Mouse (Mus musculus) retina, postnatal 7 days (tissue): ENCODE measurements around the gene Fam107b.
A peak's percentile ranks its signal among the peaks of the same experiment; 100 is the strongest.
"Not testable (repeated sequence)": the region's sequence is repeated elsewhere in the genome, so short reads cannot be mapped to it uniquely, and the experiment has no call there.

Experiments
- DNase-seq: peaks from one replicate; pipeline ENCODE4 v3.0.0-alpha.2; 2012; ENCODE audit warnings: low read depth, low spot score

Gene Fam107b

DNA sequence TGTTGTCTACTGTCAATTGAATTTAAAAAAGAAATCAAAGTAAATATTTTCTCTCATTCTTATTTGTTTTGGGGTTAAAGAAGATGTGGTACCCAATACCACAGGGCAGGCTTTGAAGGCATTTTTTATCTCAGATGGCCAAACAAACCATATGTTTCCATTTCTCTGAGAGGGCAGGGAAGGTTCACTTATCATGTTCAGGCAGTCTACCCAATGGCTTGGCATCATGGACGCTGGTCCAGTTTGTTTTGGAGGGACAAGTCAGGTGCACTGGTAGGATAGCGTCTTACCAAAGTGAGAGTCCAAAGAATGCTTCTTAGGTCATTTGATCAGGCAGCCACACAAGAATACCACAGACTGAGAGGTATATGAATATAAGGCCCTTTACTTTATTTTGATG is 139.6 kb downstream of the Fam107b start:
- DNase-seq = no peak

DNA sequence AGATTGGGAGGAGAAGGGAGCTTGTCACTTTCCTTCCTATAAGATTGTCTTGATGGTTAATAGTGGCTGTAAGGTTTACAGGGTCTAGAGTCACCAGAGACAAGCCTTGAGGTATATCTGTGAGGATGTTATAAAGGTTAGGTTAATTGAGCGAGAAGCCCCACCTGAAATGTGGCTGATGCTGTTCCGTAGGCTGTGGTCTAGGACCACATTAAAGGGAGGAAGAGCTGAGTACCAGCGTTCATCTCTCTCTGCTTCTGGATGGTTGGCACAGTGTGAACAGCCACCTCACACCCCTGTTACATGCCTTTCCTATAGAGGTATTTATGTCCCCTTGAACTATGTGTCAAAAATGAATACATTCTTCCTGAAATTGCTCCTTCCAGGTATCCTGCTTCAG is 140.2 kb downstream of the Fam107b start:
- no peak for DNase-seq

DNA sequence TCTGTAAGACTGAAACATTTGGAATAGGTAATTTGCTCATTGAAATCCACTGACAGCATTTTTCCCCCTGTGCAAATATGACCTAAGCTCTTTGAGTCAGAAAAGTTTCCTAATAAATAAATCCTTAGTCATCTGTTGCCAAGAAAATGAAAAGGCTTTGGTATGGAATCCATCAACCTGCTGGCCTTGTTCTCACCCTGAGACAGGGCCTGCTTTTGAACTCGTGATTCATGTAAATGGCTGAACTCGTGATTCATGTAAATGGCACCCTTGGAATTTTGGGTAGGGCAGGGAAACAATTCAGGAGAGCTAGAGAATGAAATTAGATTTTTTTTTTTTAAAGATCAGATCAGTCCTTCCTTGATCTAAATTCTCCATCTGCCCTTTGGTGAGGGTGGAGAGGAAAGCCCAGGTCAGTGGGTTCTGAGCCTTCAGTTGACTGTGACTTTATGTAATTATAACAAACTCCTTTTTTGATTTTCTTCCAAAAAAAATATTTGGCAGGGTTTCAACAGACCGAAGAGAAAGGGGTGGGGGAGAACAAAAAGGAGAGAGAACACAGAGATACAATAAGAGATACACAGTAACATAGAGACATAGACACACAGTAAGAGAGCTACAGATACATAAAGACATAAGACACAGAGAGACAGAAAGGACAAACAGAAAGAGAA is 142.2 kb downstream of the Fam107b start:
- no peak for DNase-seq

DNA sequence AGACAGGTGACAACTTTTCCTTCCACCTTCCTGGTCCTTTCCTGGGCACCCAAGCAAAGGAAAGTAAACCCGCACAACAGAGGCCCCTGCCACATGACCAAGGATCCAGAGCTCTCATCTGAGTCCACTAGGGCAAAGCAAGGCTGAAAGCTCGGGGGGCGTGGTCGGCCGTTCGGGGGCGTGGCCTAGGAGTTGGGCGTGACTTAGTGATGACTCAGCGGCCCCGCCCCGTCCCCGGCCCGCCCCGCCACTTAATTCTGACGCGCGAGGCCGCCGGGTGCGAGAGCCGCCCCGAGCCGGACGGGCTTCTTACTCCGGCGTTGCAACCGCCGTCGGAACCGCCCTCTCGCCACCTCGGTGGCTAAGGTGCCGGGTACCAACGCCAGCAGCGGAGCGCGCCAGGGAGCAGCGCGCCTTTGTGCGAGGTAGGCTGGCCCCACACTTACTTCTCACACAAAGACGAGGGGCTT is 143.0 kb downstream of the Fam107b start:
- peak; percentile 92 for DNase-seq

DNA sequence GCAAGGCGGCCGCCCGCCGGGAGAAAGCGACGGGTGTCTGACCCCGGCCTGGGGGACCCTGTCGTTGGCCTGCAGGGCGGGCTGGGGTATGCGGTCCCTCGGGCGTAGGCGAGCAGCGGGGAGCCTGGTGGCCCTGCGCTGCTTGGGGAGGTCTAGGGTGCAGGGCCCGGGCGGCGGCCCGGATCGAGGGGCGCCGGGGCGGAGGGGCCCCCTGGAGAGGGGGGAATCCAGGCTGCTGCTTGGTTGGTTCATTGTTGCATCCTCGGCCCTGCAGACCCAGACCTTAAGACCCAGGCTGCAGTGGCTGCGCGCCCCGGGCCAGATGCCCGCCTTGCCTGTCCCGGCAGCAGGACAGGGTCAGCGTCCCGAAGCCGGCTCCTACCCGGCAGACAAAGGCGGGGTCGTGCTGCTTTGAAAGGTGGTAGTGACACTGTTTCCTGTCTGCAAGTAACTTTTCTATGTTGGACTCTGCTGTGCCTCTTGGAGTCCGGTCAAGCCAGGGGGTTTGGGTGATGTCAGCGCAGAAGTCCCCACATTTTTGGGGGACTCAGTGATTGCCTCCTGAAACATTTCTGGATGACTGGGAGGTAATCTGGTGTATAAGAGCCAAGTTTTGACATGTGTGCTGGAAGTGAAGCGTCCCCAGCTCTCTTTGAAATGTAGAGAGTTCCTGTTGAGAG is 143.5 kb downstream of the Fam107b start:
- DNase-seq = peak; percentile 9

DNA sequence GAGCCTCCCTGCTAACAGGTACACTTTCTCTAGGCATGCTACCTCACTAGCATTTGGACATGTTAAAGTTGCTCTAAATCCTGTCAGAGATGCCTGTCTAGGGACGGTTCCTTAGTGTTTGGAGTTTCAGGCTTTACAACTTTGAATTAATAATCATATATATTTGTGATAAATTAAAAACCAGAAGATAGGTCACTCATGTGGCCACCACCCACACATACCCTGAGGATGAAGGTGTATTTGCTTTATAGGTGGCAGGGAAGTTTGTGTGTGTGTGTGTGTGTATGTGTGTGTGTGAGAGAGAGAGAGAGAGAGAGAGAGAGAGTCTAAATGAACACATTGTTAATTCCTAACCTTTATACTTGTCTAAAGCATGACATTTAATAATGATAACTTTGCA is 144.2 kb downstream of the Fam107b start:
- no peak for DNase-seq

DNA sequence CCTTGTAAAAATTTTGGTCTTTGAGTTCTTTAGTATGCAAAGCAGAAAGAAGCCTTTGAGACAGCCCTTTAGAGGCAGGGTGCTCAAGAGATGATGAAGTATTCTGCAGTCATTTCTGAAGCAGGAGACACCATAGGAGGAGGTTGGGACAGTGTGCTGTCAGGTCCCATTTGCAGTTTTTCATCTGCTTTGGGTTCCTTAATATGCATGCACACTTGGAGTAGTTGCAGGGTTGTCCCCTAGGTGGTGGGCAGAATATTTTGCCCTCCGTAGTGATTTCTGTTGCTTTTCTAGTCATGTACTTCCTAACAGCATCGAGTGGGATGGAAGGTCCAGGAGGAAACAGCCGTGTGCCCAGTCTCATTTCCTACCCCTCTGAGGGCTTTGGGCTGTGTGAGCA is 145.1 kb downstream of the Fam107b start:
- no peak for DNase-seq

DNA sequence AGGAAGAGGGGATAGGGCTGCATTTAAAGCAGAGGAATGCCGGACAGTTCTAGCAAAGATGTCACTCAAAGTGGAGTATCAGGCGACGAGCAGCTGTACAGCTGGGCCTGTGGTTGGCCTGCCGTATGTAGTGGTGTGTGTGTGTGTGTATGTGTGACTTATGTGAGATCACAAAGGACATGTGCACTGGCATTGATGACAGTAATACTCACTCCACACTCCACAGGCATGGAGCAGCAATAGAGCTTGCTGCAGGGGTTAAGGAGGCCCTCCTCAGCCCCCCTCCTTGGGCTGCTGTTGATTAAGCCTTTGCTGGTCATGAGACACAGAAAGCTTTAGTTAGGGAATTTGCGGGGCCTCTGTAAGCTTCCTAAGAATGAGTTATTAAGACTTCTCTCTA is 147.0 kb downstream of the Fam107b start:
- peak; percentile 45 for DNase-seq

DNA sequence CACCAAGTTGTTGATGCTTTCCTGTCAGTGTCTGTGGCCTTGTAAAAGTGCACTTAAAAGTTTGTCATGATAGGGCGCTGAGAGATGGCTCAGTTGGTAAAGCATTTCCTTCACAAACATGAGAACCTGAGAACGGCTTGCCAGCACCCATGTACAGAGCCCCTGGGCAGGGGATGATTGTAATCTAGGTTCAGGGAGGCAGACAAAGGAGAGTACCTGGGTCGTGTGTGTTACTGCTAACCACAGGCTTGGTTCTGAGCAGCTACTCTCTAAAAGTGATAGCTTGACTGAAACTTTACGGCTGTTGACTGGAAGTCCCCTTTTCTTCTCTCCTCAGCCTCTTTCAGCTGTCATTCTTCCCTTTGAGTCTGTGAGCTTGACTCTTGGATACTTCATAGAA is 147.6 kb downstream of the Fam107b start:
- DNase-seq = no peak

DNA sequence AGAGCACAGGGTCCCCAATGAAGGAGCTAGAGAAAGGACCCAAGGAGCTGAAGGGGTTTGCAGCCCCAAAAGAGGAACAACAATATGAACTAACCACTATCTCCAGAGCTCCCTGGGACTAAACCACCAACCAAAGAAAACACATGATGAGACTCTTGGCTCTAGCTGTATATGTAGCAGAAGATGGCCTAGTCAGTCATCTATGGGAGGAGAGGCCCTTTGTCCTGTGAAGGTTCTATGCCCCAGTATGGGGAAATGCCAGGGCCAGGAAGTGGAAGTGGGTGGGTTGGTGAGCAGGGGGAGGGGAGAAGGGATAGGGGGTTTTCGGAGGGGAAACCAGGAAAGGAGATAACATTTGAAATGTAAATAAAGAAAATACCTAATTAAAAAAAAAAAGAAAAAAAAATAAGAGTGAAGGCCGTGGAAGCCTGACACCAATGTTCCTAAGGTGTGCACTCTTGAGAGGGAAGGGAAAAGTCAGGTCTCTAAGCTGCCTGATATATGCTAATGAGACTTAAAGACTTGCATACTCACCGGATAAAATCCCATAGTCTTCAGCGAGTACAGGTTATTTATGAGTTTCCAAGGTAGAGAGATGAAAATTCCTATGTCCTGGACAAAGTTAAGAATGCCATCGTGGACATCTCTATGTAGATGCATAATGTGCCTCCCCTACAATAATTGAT is 149.3 kb downstream of the Fam107b start:
- DNase-seq = not testable (repeated sequence)

DNA sequence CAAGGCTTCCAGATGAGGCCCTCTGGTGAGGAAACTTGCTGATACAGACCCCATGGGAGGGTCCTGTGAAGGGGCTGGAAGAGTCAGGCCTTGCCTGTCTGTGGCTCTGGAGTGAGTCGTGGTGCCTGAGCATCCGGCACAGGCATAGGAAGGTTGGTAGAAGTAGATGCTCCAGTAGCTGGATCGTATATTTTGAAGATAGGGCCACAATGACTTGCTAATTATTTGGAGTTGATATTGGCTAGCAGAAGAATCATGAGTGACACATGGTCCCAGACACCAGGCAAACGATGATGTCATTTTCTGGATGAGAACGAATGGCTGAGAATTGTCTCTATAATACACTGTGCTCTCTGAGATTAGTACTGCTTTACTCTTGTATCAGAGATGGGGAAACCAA is 150.8 kb downstream of the Fam107b start:
- no peak for DNase-seq

DNA sequence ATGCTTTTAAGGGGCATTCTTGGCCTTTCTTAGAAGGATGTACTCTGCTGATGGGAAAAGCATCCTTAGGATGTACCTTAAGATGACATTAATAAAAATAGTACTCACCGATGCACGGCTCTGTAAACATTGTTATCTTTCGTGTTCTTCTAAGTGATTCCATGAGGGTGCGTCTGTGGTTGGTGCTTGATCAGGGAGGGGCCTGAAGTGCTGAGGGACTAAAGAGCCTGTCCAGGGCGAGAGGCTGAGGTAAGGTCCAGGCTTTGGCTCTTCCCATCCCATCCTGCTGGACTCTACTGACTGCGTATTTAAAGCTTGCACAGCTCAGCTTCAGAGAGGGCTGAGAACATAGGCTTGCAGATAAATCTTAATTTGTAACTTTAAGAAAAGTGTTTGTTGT is 151.7 kb downstream of the Fam107b start:
- no peak for DNase-seq

DNA sequence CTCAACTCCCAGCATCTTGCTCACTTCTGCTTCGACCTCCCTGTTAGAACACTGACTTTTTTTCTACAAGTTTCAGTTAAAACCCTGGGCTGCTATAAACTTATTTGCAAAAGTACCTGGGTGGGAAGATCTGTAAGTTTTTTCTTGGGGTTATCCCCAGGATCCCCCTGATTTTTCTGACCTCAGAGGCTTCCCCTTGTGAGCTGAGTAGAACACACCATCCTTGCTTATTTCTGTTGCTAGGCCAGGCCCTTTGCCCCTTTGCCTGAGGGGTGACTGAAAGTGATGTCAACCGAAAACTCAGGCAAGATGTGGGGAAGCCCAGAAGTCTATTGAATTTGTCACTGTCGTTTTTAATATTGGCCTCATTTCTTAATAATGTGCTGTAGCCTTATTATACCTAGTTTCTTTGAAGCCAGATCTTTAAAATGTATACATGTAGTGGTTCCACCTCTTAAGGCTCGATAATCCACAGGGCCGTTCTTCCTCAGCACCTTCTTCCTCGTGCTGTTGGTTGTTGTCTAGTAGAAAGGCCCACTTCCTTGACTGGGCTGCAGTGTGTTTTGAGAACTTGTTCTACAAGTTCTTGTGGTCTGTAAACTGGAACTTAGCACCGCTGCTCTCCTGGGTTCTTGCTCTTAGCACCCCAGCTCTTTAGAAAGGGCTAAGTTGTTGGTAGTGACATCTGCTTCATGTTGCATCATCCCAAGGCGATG is 153.3 kb downstream of the Fam107b start:
- no peak for DNase-seq

DNA sequence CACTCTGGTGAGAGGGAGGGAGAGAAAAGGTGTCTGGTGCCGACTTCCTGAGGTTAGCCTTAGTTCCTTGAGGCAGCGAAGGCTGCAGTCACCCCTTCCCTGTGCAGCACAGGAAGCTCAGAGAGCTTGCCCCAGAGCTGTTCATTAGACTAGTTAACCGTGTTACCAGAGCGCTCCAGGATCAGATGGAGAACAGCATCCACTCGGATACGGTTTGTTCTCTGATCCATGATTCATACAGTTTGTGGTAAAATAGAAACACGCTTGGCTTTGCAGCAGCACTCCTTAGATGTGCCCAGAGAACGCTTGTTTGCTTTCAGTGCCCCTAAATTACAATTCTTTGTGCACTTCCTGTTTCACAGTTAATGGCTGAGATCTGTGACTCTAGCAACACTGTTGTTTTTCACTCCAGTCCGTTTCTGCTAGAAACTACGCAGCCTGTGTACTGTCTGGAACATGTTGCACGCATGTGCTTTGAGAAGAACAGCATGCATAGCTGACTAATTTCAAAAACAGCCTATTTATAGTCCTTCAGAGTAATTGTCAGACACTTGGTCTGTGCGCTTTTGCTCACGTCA is 156.3 kb downstream of the Fam107b start:
- DNase-seq = no peak

DNA sequence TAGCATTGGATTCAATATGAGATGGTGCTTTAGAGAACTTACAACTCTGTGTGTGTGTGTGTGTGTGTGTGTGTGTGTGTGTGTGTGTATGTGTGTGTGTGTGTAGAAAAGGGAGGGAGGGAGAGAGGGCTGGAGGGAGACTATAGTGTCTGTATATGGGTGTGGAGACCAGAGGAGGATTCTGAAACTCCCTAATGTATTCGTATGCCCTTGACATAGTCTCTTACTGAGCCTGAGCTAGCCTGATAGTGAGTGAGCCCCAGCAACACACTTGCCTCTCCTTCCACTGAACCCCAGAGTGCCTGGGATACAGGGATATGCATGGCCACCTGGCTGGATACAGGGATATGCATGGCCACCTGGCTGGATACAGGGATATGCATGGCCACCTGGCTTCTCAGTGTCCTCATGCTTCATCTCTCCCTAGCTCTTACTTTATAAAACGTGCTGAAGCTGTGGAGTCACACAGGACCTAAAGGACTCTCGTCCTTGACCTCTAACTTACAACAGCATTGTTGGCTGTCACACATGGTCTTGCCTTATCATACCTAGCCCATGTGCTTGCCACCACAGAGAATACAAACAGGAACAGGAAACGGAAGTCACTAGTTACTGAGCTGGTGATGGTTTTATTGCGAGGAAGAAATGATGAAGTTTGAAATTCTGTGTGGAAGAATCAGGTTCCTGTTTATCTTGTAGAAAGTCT is 157.1 kb downstream of the Fam107b start:
- DNase-seq = no peak

DNA sequence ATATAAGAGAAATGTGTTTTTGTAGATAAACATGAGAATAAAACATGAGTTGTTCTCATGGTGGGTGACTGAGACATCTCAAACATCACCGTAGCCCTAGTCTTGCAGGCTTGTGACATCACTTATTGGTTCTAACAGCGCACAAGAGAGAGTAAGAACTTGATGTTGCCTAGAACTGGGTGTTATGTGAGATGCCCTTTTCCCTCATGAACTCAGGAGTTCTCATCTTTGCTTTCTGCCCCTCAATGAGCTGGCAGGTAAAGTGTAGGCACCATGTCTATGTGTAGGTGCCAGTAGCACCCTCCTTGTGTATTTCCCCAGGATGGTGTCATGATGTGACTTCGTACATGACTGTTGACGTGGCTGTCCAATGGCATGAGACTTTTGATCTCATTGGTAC is 157.8 kb downstream of the Fam107b start:
- DNase-seq = no peak

DNA sequence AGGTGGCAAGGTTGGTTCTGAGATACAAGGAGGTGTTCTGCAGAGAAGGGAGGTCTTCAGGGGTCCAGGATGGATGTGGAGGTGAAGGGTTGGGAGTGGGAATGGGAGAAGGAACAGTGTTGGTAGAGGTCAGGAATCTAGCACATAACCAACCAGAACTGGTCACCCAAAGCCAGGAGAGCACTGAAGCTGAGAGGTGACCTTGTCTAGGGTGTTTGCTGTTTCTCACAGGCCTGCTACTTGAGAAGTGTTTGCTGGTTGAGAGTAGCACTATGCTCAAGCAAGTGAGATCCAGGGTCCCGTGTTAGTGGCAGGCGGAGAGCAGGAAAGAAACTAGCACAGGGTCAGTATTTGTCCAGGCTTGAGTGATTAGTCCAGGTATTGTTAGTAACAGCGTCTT is 159.3 kb downstream of the Fam107b start:
- no peak for DNase-seq

DNA sequence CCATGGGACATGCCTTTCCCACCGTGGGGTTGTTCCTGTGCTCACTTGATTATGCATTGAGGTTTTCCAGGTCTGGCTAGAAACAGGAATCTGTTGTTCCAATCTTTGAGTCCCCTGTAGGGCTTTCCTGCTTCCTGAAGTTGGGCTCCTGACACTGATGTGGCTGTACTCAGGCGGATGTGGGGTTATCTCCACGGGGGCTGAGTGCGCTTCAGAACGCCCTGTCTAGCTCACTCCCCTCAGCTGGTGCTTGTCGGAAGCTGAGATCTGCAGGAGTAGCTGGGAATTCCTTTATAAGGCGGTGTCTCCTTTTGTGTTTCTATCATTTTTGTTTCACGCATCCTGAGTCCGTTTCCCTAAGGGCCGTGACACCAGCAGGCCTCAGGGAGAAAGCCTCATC is 160.5 kb downstream of the Fam107b start:
- no peak for DNase-seq

DNA sequence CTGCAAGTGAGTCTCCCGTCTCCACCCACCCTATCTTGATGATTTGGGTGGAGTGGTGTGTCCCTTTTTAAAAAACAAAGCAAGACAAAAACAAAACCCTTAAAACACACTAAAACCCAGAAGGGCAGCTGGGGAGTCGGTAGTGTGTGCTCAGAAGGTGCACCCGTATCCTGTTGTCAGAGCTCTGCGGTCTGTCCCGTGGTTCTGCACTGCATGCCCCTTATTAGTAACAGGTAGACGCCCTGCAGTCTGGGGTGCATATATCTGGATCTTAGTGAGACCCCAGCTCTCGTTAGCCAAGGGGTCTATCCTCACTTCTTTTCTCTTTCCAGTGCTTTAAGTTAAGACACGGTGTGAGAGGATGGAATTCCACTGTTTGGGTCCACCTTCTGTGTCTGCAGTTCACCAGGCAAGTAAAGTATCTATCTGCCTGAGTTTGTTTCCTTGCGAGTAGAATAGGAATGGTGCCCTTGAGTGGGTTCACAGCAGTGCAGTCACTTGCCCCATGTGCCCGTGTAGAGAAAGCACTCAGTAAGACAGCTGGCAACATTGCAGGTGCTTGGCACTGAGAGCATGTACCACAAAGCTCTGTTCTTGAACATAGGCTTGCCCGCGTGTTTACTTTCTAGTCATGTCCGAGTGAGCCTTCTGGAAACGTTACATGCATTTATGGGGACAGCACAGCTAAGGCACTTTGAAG is 161.2 kb downstream of the Fam107b start:
- no peak for DNase-seq

DNA sequence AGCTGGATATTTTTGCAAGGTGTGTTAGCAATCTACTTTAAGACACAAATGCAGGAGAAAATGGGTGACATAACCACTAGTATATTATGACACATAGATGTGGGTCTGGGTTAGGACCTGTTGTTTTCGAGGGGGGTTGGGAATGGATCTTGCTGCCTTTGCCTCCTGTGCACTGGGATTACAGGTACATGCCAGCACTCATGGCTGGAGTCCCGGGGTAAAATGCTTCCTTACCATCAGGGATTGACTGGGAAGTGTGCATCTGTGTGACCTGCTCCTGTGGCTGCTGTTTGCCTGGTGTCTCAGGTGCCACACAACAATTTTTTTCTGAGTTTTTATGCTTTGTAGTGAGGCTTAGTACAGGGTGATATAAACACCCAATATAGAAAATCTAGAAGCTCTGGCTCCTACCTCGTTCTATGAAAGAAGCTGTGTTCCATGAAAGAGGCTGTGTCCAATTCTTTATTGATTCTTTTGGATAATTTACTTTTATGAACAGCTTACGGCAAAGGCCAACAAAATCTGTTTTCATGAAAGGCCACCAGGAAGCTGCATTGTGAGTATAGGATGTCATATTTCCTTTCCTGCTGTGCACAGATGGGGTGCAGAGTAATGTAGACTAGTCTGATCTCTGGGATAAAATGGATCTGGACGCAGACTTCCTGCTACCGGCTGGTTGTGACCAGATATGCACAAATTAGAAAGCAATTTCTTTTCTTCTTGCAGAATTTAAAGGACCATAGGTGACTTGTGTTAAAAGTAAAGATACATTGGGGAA is 167.8 kb downstream of the Fam107b start:
- DNase-seq = no peak
